Comparison of ENCODE assay signal across 8 mouse cellular contexts in genomic region chr2:93252356-93252755, GRCm38 (mm10).
DNase-seq lines count a peak whose midpoint lies in the region; ATAC-seq lines count a peak whose summit lies in the region.

No protein-coding gene starts in this region.

- ATAC-seq in forebrain, embryonic 12.5 days (ENCODE audit: low FRiP score), result peak; percentile 36; the same call in 1 of the 2 replicates
- ATAC-seq in heart, embryonic 11.5 days (replicated peaks; ENCODE audit: insufficient number of reproducible peaks, low FRiP score, low TSS enrichment), result no peak
- ATAC-seq in activated CD4-positive, CD25-positive, alpha-beta regulatory T cell, adult 4 months, result no peak

- no peaks in the 10 kb centered on the region; the same call in 1 of the 2 replicates for H3K9me3 ChIP-seq in forebrain, embryonic 12.5 days
- no peaks in the 10 kb centered on the region for H3K9me3 ChIP-seq in heart, embryonic 11.5 days (replicated peaks; ENCODE audit: control insufficient read depth, low read length)

- H3K9ac ChIP-seq in forebrain, embryonic 12.5 days, result no peak overlapping the region
- no peak overlapping the region for H3K9ac ChIP-seq in heart, embryonic 11.5 days (ENCODE audit: low read depth, low read length)

- peak; percentile 19 for DNase-seq in urinary bladder, postnatal 14 days (ENCODE audit: low spot score)
- no peak for DNase-seq in urinary bladder, adult 18-20 months (ENCODE audit: low spot score in 2 of 2)
- peak; percentile 34 to 61 for DNase-seq in layer of hippocampus, postnatal 36 days
- DNase-seq in embryo, embryonic 9.5 days (ENCODE audit: extremely low spot score), result no peak
- no peak for DNase-seq in testis, postnatal 10 days (ENCODE audit: low spot score)

- peaks cover 62% of the 10 kb centered on the region for H3K4me1 ChIP-seq in forebrain, embryonic 12.5 days
- H3K4me1 ChIP-seq in heart, embryonic 11.5 days (ENCODE audit: control insufficient read depth, insufficient read depth, low read length), result peaks cover 17% of the 10 kb centered on the region

- H3K4me3 ChIP-seq in forebrain, embryonic 12.5 days (replicated peaks), result no peak overlapping the region
- H3K4me3 ChIP-seq in heart, embryonic 11.5 days (ENCODE audit: low read depth, low read length), result no peak overlapping the region

- no peak overlapping the region for H3K4me2 ChIP-seq in forebrain, embryonic 12.5 days
- H3K4me2 ChIP-seq in heart, embryonic 11.5 days, result no peak overlapping the region

- peak overlapping the region; percentile 76 for H3K27ac ChIP-seq in forebrain, embryonic 12.5 days
- H3K27ac ChIP-seq in heart, embryonic 11.5 days (ENCODE audit: low read depth, low read length), result no peak overlapping the region

- no peaks in the 10 kb centered on the region for H3K36me3 ChIP-seq in forebrain, embryonic 12.5 days (replicated peaks)
- H3K36me3 ChIP-seq in heart, embryonic 11.5 days (ENCODE audit: control insufficient read depth, insufficient read depth, low read length), result no peaks in the 10 kb centered on the region

- 38% methylated on average over 9 of the region's 9 CpGs for WGBS in forebrain, embryonic 12.5 days
- 47% methylated on average over 9 of the region's 9 CpGs for WGBS in heart, embryonic 11.5 days (ENCODE audit: insufficient replicate concordance)

- H3K27me3 ChIP-seq in forebrain, embryonic 12.5 days, result no peaks in the 10 kb centered on the region
- H3K27me3 ChIP-seq in heart, embryonic 11.5 days (ENCODE audit: control insufficient read depth, insufficient read depth, low read length), result no peaks in the 10 kb centered on the region

Comparison
In these comparisons a context has a peak if more than half of its experiments do, and no peak if none do; other contexts are left out.
1. DNase-seq: peak in urinary bladder, postnatal 14 days (single experiment) and layer of hippocampus, postnatal 36 days (2 of 2); none in urinary bladder, adult 18-20 months (0 of 2), embryo, embryonic 9.5 days (single experiment) and testis, postnatal 10 days (single experiment).